Mouse (Mus musculus): Measurements from ENCODE around the gene Thsd4.
"Not testable (repeated sequence)": the region's sequence is repeated elsewhere in the genome, so short reads cannot be mapped to it uniquely, and the experiment has no call there.

The Thsd4 gene

GRCm38 (mm10) chr9:59961201-59961955 lies 560.5 kb downstream of the Thsd4 start:
- no peak for DNase-seq

DNA sequence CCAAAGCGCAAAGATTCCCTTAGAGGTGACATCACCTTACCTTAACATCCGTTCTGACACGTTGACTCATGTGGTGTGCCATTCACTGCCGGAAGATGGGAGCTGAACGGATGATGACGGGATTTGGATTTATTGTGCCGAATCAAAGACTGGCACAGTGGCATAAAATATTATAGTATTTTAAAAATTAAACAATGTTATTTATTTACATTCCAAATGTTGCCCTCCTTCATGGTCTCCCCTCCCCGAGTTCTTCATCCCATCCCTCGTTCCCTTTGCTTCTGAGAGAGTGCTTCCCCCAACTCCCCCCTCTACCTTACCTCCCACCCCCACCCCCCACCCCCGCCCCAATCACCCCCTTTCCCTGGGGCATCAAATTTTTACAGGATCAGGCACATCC lies 561.3 kb downstream of the Thsd4 start, which contains the start of gene Nr2e3:
Gene Nr2e3, minus strand, starts transcription at position 101 of the 400 bp plus-strand sequence.
- DNase-seq = no peak

- peak; percentile 93 for DNase-seq
These were observed 562.6 kb downstream of the Thsd4 start for GRCm38 (mm10) chr9:59959276-59959675.

- DNase-seq = not testable (repeated sequence)
These were observed 563.7 kb downstream of the Thsd4 start for GRCm38 (mm10) chr9:59958115-59958514.

GRCm38 (mm10) chr9:59956496-59956895 lies 565.4 kb downstream of the Thsd4 start:
- no peak for DNase-seq

DNA sequence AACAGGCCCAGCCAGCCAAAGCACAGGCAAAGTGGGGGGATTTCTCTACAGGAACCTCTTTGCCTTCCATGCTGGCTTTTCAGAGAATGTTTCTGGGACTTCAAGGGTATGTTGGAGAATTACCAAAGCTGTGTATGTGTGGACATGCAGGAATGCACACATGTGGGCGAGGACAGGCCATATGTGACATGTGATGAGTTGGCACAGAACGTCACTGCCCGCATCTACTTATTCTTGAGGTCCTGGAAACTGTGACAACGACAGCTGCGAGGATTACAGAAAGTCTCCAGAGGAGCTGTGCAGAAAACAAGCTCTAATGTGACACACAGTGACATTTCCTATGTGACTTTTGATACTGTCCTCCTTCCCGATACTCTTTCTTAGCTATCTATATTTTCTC lies 566.2 kb downstream of the Thsd4 start:
- no peak for DNase-seq

GRCm38 (mm10) chr9:59955199-59955598 lies 566.6 kb downstream of the Thsd4 start:
- no peak for DNase-seq

DNA sequence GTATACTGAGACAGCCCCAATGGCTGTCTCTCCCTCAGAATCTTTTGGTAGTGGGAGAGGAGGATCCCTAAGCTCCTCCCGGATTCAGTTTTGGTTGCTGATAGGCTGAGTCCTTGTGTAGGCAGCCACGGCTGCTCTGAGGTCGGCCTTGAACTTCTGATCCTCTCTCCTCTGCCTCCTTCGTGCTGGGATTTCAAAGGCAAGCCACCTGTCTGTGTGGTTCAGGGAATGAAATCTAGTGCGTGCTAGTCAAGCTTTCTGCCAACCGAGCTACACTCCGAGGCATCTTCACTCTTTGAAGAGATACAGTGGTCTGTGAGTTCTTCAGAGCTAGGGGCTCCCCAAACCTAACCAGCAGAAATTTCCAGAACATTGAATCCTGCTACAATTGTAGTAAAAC lies 568.3 kb downstream of the Thsd4 start:
- DNase-seq = no peak

- no peak for DNase-seq
These were observed 569.3 kb downstream of the Thsd4 start for GRCm38 (mm10) chr9:59952515-59953070.

- no peak for DNase-seq
These were observed 569.9 kb downstream of the Thsd4 start for GRCm38 (mm10) chr9:59951943-59952342.

DNA sequence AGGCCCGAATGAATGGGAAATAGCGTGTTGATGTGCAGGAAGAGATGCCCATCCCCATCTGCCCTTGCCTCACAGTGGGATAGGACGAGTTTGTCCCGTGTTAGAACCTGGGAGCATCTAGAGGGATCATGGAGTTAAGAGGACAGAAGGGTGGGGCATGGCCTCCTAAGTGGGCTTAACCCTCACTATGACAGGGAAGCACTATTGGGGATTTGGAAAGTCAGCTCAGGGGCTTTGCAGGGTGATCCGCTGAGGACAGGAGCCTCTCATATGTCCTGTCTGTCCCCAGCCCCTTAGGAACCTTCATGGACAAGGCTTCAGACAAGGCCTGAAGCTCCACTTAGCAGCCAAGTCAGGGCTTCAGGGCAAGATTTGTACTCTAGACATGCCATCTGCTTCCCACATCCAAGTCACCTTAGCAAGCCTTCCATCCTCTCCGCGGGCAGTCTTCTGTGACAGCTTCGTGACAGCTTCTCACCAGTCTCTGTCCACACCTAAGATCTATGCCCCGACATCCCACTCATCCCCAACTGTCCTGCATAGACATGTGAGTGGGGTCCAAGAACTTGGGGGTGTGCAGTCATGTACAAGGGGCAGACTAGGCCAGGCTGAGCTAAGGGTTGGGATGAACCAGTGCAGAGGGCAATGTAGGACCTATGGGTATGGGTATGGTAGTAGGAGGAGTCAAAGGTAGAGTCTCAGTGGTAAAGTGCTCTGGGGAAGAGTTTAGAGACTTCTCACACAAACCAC lies 570.7 kb downstream of the Thsd4 start:
- DNase-seq = no peak

DNA sequence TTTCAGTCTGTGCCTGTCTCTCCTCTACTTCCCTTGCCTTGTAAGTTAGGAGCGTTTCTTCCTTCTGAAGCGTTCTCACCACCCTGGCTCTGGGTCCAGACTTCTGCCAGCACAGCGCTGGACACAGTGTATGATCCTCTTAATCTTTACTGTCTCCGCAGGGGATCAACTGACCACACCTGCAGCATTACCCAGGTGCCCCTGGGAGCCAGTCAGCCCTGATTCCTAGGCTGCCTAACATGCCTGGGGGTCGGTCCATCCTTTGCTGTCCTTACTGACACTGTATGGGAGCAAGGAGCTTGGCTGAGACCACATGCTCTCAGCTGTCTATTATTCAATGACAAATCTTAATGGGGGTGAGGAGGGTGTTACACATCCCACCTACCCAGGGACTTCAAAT lies 571.9 kb downstream of the Thsd4 start:
- DNase-seq = no peak

GRCm38 (mm10) chr9:59949511-59949910 lies 572.3 kb downstream of the Thsd4 start:
- DNase-seq = no peak

- DNase-seq = no peak
These were observed 573.1 kb downstream of the Thsd4 start for GRCm38 (mm10) chr9:59948691-59949250.

DNA sequence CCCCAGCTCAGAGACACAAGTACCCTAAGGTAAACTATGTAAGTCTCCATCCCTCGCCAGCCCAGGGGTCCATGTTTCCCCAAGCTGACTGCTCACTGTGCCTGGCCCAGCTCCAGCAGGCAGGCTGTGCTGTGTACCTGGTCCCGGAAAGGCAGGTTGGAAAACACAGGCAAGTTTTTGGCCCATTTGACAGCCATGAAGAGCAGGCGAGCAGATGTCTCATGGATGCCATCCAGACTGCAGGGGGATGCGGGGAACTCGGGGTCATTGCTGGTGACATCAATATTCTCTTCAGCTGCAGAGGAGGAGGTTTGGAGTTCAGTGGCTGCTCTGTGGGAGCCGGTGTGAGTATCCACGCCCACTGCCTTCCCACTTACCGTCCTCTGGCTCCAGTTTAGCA lies 573.6 kb downstream of the Thsd4 start:
- DNase-seq = no peak

GRCm38 (mm10) chr9:59947271-59947670 lies 574.6 kb downstream of the Thsd4 start:
- DNase-seq = no peak

DNA sequence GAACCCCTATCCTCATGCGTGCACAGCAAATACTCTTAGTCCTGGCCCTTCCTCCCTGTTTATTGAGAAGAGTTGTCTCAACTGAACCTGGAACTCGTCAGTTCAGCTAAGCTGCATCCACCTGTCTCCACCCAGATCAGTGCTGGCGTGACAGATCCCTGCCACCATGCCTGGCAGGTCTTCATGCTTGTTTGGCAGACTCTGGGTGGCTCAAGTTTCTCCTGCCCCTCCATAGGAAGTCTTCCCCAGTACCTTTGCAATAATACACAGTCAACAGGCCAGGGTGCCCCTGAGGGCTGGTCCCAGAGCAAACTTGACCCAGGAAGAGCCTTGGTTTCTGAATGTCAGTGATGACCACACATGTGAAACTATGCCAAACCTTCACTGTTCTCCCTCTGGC lies 576.6 kb downstream of the Thsd4 start:
- no peak for DNase-seq

GRCm38 (mm10) chr9:59943826-59944225 lies 578.0 kb downstream of the Thsd4 start:
- no peak for DNase-seq

DNA sequence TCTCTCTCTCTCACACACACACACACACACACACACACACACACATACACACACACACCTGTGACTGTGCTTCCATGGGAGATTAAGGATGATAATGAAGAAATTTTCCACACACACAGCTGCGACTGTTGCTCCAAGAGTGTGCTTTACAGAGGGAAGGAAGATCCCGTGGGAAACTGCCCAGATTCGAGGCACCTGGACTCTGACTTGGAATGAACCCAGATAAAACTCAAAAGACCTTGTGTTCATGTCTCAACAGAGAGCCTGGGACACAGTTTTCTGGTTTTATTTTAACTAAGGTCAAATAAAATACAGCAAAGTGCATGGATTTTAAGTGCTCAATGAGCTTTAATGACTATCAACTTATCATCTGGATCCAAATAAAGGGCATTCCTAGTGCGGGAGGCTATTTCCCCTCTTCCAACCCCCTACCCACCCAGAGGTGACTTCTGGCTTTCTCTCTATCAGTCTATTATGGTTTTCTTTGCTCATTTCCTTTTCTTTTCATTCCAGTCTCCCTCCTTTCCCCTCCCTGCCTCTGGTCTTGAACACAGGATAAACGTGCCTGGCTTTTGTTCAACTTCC lies 579.3 kb downstream of the Thsd4 start:
- DNase-seq = peak; percentile 34

DNA sequence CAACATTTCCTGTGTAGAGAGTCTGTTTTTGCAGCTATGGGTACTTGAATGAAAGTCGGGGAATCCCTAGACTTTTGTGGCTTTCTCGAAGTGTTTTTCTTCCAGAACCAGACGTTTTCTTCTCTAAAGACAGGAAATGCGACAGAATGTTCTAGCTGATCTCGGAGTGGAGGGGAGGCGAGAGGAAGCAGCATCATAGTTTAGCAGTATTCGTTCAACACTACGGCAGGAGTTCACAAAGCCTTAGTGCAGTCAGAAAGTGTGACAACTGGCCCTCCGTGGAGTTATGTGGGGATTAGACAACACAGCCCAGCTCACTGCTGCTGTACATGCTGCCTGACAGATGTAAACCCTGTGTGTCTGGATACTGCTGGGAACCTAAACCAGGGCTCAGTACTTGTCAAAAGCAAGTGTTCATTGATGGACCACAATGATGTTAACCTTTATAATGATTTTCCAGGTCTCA lies 579.9 kb downstream of the Thsd4 start:
- DNase-seq = no peak

DNA sequence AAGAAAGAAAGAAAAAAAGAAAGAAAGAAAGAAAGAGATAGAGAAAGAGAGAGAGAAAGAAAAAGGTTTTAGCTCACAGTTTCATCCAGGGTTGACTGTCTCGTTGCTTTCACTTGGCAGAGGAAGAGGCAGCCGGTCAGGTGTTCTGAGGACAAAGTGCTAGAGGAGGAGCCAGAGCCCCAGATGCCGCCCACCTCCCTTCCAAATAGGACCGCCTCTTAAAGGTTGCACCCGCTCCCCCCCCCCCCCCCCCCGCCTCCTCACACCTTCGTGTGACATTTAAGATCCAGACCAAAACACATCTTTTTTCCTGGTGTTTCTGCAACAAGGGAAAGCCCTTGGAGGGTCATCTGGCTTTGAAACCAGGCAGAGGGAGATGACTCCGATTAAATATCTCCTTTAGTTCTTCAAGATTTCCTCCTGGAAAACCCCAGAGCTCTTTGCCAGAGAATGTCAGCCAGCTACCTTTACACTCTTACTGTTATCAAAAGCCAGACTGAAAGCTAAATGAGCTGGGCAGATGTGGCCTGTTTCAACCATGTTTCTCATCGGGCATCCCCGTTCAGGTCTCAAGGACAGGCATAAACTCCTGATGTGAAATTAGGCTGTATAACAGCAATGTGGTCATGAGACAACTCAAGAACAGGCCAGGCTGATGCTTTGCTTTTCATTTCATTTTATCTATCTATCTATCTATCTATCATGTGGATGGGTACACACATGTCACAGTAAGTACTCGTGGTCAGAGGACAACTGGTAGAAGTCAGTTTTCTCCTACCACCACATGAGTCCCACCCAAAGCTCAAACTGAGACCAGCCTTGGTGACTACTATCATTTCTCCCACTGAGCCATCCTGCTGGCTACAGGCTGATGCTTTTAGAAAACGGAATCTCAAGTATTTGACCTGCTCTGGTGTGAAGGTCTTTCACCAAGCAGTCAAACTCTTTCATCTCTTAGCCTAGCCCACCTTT lies 580.6 kb downstream of the Thsd4 start:
- no peak for DNase-seq

DNA sequence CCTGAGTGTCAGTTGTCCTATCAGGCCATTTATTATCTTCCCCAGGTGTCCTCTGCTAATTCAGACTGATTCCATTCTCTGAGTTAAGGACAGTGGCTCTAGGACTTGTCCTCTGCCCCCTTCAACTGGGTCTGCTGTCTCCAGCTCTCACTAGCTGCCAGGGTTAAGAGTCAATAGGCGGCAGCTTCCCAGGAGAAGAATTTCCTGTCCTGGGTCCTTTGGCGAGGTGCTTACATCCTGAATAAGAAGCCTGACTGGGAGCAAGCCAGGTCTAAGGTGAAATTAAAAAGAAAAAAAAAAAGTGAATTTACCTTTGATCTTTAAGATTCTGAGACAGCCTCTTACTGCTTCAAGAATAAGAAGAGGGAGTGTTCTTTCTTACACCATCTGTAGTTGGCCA lies 582.2 kb downstream of the Thsd4 start:
- no peak for DNase-seq

Measured in kidney, adult 9 months (tissue).